Mouse (Mus musculus) kidney, embryonic 15.5 days (tissue): ENCODE results near the gene Ptpre. TPM values are rescaled to one million over a fixed set of nuclear protein-coding genes. Genes with fewer than 3 reads are reported as not detected.

ENCODE experiments used
- ATAC-seq: fragments of 200-750 bp; cut with Nextera tagmentation; replicated peaks from 2 replicates; pipeline ENCODE4 v1.8.0; 2017; ENCODE audit warnings: moderate TSS enrichment; ENCODE audit not compliant: low FRiP score
- H3K27ac ChIP-seq: fragments of 300-500 bp; sonication (generic); 2 replicates; pipeline ENCODE4 v1.5.1; 2015; ENCODE audit warnings: mild to moderate bottlenecking, inconsistent platforms
- H3K27me3 ChIP-seq: fragments of 300-500 bp; sonication (generic); 2 replicates; pipeline ENCODE4 v1.6.1; 2015; ENCODE audit warnings: inconsistent platforms
- H3K36me3 ChIP-seq: fragments of 300-500 bp; sonication (generic); 2 replicates; pipeline ENCODE4 v1.6.1; 2015; ENCODE audit warnings: inconsistent platforms
- H3K4me1 ChIP-seq: fragments of 300-500 bp; sonication (generic); 2 replicates; pipeline ENCODE4 v1.6.1; 2015; ENCODE audit warnings: inconsistent platforms
- H3K4me2 ChIP-seq: fragments of 300-500 bp; sonication (generic); 2 replicates; pipeline ENCODE4 v1.6.1; 2015; ENCODE audit warnings: moderate library complexity, mild to moderate bottlenecking, inconsistent platforms
- H3K4me3 ChIP-seq: fragments of 300-500 bp; sonication (generic); replicated peaks from 2 replicates; pipeline ENCODE4 v1.5.1; 2015; ENCODE audit warnings: mild to moderate bottlenecking, inconsistent platforms
- H3K9ac ChIP-seq: fragments of 300-500 bp; sonication (generic); 2 replicates; pipeline ENCODE4 v1.6.1; 2015; ENCODE audit warnings: mild to moderate bottlenecking, inconsistent platforms
- H3K9me3 ChIP-seq: fragments of 300-500 bp; sonication (generic); replicated peaks from 2 replicates; pipeline ENCODE4 v1.6.1; 2016; ENCODE audit warnings: inconsistent platforms
- WGBS: fragments of 180-500 bp; shearing (Covaris S2); methylation state at CpG from one replicate; pipeline ENCODE4 v1.1.7; 2015; ENCODE audit warnings: mixed read lengths; 5-methylcytosine and 5-hydroxymethylcytosine counted together
- microRNA counts: library from miRNA; unstranded; fragments of <30 nt; microRNA quantifications from one replicate; lab custom pipeline; 2016
- microRNA-seq: library from miRNA; unstranded; fragments of <30 nt; microRNA quantifications from one replicate; pipeline ENCODE4, GENCODE M21; 2016
- polyA plus RNA-seq: library from polyadenylated mRNA; unstranded; fragments of >200 nt; fragmentation: Nextera tagmentation; extraction: Ambion mirVana; gene quantifications from 2 replicates; pipeline ENCODE4 v1.2.1, GENCODE M21; 2015

Gene Ptpre
- polyA plus RNA-seq, 1 experiment from 2014 or later: 1.6 TPM

GRCm38 (mm10) chr7:135734911-135735646 is 197.8 kb downstream of the Ptpre start:
- peak overlapping the region; percentile 73 for H3K27ac ChIP-seq

More at GRCm38 (mm10) chr7:135734911-135735646, 197.8 kb downstream of the Ptpre start:
- 74% methylated on average over 9 of the region's 9 CpGs for WGBS
- peak; percentile 50 for ATAC-seq
- no peaks in the 10 kb centered on the region for H3K9me3 ChIP-seq
- peak overlapping the region; percentile 49 for H3K4me2 ChIP-seq
- no peaks in the 10 kb centered on the region for H3K27me3 ChIP-seq
- no peak overlapping the region for H3K4me3 ChIP-seq
- H3K4me1 ChIP-seq: peaks cover 18% of the 10 kb centered on the region
- no peaks in the 10 kb centered on the region for H3K36me3 ChIP-seq
- H3K9ac ChIP-seq: no peak overlapping the region

MicroRNAs within 50 kb of the gene (microRNA counts, 519-probe panel; counts per million panel counts)
- 2,524 counts per million, percentile 45 among the panel's probes with 10 or more counts for microRNA mmu-miR-1962 (lab: Ali Mortazavi, UCI)

Small RNA genes lying within 50 kb of the gene (microRNA-seq; reads per million reads assigned to microRNA genes)
- not detected for gene Mir1962

Other genes starting within 250 kb of the Ptpre start
- not detected in 2 replicates for gene Foxi2, start 127.2 kb upstream of the Ptpre start, polyA plus RNA-seq
- gene Clrn3, start 8.8 kb upstream of the Ptpre start, polyA plus RNA-seq: 8.9 and 9.4 TPM in 2 replicates
- gene Mki67, start 178.9 kb downstream of the Ptpre start, polyA plus RNA-seq: 38.7 and 41.8 TPM in 2 replicates